ENCODE assay signal across 11 mouse cellular contexts in the genomic region with DNA sequence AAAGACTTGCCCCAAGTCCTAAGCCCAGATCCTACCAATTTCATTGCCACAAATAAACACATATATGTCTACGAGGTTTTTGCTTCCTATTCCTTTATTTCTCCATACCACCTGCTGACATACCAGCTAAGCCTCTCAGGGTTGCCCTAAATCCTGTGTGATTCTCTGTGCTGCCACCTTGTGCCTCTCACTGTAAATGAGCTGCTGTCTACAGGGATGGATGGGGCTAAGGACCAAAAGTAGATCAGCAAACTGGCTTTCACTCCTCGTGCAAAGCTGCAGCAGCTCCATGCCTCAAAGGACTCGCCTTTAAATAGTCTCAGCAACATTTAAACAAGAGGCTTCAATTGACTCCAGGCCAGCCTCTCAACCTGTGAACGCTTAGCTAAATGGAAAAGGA. TPM values are rescaled to one million over a fixed set of nuclear protein-coding genes. Genes with fewer than 3 reads are reported as not detected.
DNase-seq lines count a peak whose midpoint lies in the region; ATAC-seq and TF ChIP-seq lines count a peak whose summit lies in the region.
"Had no signal": no experiment of that assay in that cellular context is flagged by ENCODE, and none has a peak within 500 bp of the region (broad histone marks: within the 10 kb centered on the region; RNA-seq: fewer than 3 reads in every experiment).

No protein-coding gene starts in this region.

- TF ChIP-seq POLR2A in thymus, adult 2 months (IDR thresholded peaks at IDR 0.05; ENCODE audit: control insufficient read depth, extremely low read depth, insufficient read depth, low read length, poor library complexity): no peak

- H3K27me3 ChIP-seq in forebrain, postnatal 0 days (ENCODE audit: insufficient read depth, low read length): no peaks in the 10 kb centered on the region
- H3K27me3 ChIP-seq in forebrain, embryonic 10.5 days (ENCODE audit: poor library complexity, severe bottlenecking): peaks cover 25% of the 10 kb centered on the region
- no peaks in the 10 kb centered on the region for H3K27me3 ChIP-seq in thymus, adult 2 months (ENCODE audit: control insufficient read depth, insufficient read depth, low read length)
- H3K27me3 ChIP-seq in splenic B cell, adult 2 months (ENCODE audit: control insufficient read depth, insufficient read depth, low read length, poor library complexity, severe bottlenecking): no peaks in the 10 kb centered on the region
- H3K27me3 ChIP-seq in heart, embryonic 10.5 days (ENCODE audit: insufficient read depth, poor library complexity, severe bottlenecking): peaks cover 21% of the 10 kb centered on the region

- H3K4me2 ChIP-seq in forebrain, postnatal 0 days (ENCODE audit: low read depth): no peak overlapping the region
- H3K4me2 ChIP-seq: heart, embryonic 13.5 days had no signal

- no peak overlapping the region for H3K27ac ChIP-seq in forebrain, postnatal 0 days (ENCODE audit: low read depth, low read length)
- no peak overlapping the region for H3K27ac ChIP-seq in forebrain, embryonic 10.5 days
- H3K27ac ChIP-seq in thymus, adult 2 months (ENCODE audit: control insufficient read depth, insufficient read depth, low read length): no peak overlapping the region
- no peak overlapping the region for H3K27ac ChIP-seq in heart, embryonic 10.5 days
- H3K27ac ChIP-seq: heart, embryonic 13.5 days had no signal

- WGBS in forebrain, postnatal 0 days: 11% methylated on average over 4 of the region's 4 CpGs
- WGBS in forebrain, embryonic 10.5 days: 17% methylated on average over 4 of the region's 4 CpGs
- WGBS in thymus, adult 2 months: 30% methylated on average over 4 of the region's 4 CpGs
- WGBS in heart, embryonic 10.5 days: 25% methylated on average over 4 of the region's 4 CpGs

- no peak overlapping the region for H3K4me3 ChIP-seq in forebrain, postnatal 0 days (ENCODE audit: low read depth, low read length)
- H3K4me3 ChIP-seq in forebrain, embryonic 10.5 days: no peak overlapping the region
- no peak overlapping the region for H3K4me3 ChIP-seq in thymus, adult 2 months (ENCODE audit: control insufficient read depth, insufficient read depth, low read length)
- H3K4me3 ChIP-seq in heart, embryonic 10.5 days: no peak overlapping the region
- H3K4me3 ChIP-seq: heart, embryonic 13.5 days; megakaryocyte, embryonic 14.5 days had no signal

- peak; percentile 74 for TF ChIP-seq CTCF in forebrain, postnatal 0 days (IDR thresholded peaks at IDR 0.05; ENCODE audit: low read depth)
- no peak for TF ChIP-seq CTCF in thymus, adult 2 months (IDR thresholded peaks at IDR 0.05; ENCODE audit: borderline replicate concordance, control insufficient read depth, extremely low read depth, insufficient read depth, low read length, poor library complexity)

- DNase-seq in forebrain, postnatal 0 days: peak; percentile 66
- no peak for DNase-seq in forebrain, embryonic 10.5 days (ENCODE audit: extremely low spot score, low spot score)
- DNase-seq in thymus, postnatal 0 days (ENCODE audit: low spot score): peak; percentile 24
- no peak for DNase-seq in thymus, adult 2 months
- peak; percentile 37 to 63 for DNase-seq in layer of hippocampus, adult 18-20 months (ENCODE audit: low spot score in 2 of 2)
- DNase-seq in splenic B cell, adult 2 months (ENCODE audit: low read depth, low spot score): peak; percentile 59
- no peak for DNase-seq in adrenal gland, adult 18-20 months (ENCODE audit: low spot score in 2 of 2)
- no peak for DNase-seq in heart, embryonic 10.5 days (ENCODE audit: low spot score)

- H3K4me1 ChIP-seq in forebrain, postnatal 0 days (ENCODE audit: insufficient read depth): no peaks in the 10 kb centered on the region
- H3K4me1 ChIP-seq in forebrain, embryonic 10.5 days: peaks cover 8% of the 10 kb centered on the region
- H3K4me1 ChIP-seq in thymus, adult 2 months (replicated peaks; ENCODE audit: control insufficient read depth, insufficient read depth, low read length): no peaks in the 10 kb centered on the region
- H3K4me1 ChIP-seq in heart, embryonic 10.5 days: peaks cover 6% of the 10 kb centered on the region

- H3K36me3 ChIP-seq in forebrain, postnatal 0 days (ENCODE audit: insufficient read depth): no peaks in the 10 kb centered on the region
- H3K36me3 ChIP-seq in forebrain, embryonic 10.5 days (replicated peaks): no peaks in the 10 kb centered on the region
- H3K36me3 ChIP-seq in thymus, adult 2 months (ENCODE audit: control insufficient read depth, insufficient read depth, low read length): no peaks in the 10 kb centered on the region
- no peaks in the 10 kb centered on the region for H3K36me3 ChIP-seq in splenic B cell, adult 2 months (ENCODE audit: control insufficient read depth, insufficient read depth, low read length, poor library complexity, severe bottlenecking)
- H3K36me3 ChIP-seq in heart, embryonic 10.5 days: no peaks in the 10 kb centered on the region
- H3K36me3 ChIP-seq: G1E; heart, embryonic 13.5 days had no signal

- ATAC-seq in forebrain, postnatal 0 days: peak; percentile 92

- H3K9me3 ChIP-seq in forebrain, postnatal 0 days (ENCODE audit: low read length): no peaks in the 10 kb centered on the region
- no peaks in the 10 kb centered on the region for H3K9me3 ChIP-seq in forebrain, embryonic 10.5 days
- H3K9me3 ChIP-seq in heart, embryonic 10.5 days: no peaks in the 10 kb centered on the region
- H3K9me3 ChIP-seq: G1E; heart, embryonic 13.5 days; megakaryocyte, embryonic 14.5 days had no signal

- H3K9ac ChIP-seq in forebrain, postnatal 0 days: no peak overlapping the region
- H3K9ac ChIP-seq: heart, embryonic 13.5 days had no signal

RNA-seq across cellular contexts. Expression of a gene that starts 7.9 kb away (rescaled TPM):
- total RNA-seq in forebrain, postnatal 0 days (2014; rRNA removed): 1.7 and 1.9 TPM in 2 replicates
- polyA plus RNA-seq in forebrain, postnatal 0 days (2015; fragmentation: Nextera tagmentation; extraction: Ambion mirVana): 1.7 and 2.1 TPM in 2 replicates
- polyA plus RNA-seq in forebrain, embryonic 10.5 days (2016; fragmentation: Nextera tagmentation; extraction: Ambion mirVana): 3.3 and 4.1 TPM in 2 replicates
- polyA plus RNA-seq in thymus, postnatal 0 days (2015; fragmentation: Nextera tagmentation; extraction: Ambion mirVana): 74.9 and 80.1 TPM in 2 replicates
- polyA plus RNA-seq in thymus, adult 2 months (2012; rRNA removed): 20.6 and 28.0 TPM in 2 replicates
- total RNA-seq in layer of hippocampus, adult 18-20 months (2021): 1 to 10 TPM; 4.7 TPM
- 1 to 10 TPM; 2.2 to 2.3 TPM for total RNA-seq in adrenal gland, adult 18-20 months (2021)
- polyA plus RNA-seq in heart, embryonic 10.5 days (2016; fragmentation: Nextera tagmentation; extraction: Ambion mirVana): 4.0 and 4.2 TPM in 2 replicates
- polyA plus RNA-seq: G1E had no signal

Comparison
In these comparisons a context has a peak if more than half of its experiments do, and no peak if none do; other contexts are left out.
1. DNase-seq: peak in forebrain, postnatal 0 days (single experiment), thymus, postnatal 0 days (single experiment), layer of hippocampus, adult 18-20 months (2 of 2) and splenic B cell, adult 2 months (single experiment); none in forebrain, embryonic 10.5 days (single experiment), thymus, adult 2 months (single experiment), adrenal gland, adult 18-20 months (0 of 2) and heart, embryonic 10.5 days (single experiment).